Mouse (Mus musculus): Measurements from ENCODE around the gene Pnpla2.

Pnpla2 gene

GRCm38 (mm10) chr7:141481498-141482401, 26.8 kb downstream of the Pnpla2 start:
- peak; percentile 82 for DNase-seq (ENCODE audit: low read depth, low spot score)

GRCm38 (mm10) chr7:141482531-141483024, 27.6 kb downstream of the Pnpla2 start:
- no peak for DNase-seq (ENCODE audit: low read depth, low spot score)

GRCm38 (mm10) chr7:141483114-141483653, 28.2 kb downstream of the Pnpla2 start:
- no peak for DNase-seq (ENCODE audit: low read depth, low spot score)

DNA sequence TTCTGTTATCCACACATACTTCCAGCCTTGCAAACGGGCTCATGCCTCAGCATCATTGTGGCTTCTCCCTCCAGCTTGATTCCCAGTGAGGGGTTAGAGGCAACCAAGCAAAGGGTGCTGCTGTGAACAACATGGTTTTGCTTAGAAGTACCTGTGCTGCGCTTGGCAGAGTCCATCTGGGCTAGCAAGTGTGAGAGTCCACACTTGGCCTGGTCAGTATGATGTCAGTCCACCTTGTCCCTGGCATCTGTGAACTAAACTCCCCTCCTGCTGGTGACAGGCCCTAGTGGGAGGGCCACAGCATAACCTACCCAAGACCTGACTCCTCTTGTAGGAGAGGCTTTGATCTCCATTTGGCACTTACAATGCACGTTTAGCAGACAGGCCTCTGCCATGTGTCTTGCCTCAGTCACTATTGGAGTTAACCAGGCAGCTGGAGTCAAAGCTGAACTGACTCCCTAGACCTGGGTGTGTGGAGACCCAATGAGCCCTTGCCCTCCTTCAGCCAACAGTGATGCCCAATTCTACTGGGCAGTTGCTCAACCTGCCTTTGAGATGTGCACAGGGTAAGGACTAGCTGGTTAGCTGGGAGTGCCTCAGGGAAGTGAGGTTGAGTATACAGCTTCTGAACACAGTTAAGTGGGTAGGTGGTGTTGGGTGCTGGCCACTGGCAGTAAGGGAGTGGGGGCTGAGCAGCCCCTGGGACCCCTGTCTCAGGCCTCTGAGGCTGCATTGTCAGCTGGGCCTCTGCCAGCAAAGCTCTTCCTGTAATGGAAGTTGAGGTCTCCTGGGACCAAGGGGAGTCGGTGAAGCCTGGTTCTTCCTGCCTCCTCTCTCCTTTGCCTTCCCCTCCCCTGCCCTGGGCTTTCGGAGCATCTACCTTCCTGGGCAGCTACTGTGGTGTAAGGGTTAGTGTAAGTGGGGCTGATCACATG, 29.5 kb downstream of the Pnpla2 start:
- no peak for DNase-seq (ENCODE audit: low read depth, low spot score)

- no peak for DNase-seq (ENCODE audit: low read depth, low spot score)
Measured at GRCm38 (mm10) chr7:141485186-141485585, 30.2 kb downstream of the Pnpla2 start.

DNA sequence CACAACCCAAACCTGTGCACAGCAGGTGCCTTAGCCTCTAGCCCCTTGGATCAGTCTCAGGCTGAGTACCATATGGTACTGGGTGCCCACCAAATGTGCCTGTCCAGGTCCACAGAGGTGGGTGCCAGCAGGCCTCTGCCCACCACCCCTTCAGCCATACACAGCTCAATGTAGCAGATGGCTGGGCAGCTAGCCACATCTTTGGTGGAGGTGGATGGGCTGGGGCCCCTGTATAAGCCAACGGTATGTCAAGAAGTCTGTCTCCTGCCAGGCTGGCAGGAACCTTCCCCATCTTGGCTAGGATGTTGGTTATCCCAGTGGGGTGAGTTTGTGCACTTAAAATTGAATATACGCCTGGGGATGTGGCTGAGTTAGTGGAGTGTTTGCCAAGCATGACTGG, 30.6 kb downstream of the Pnpla2 start:
- DNase-seq (ENCODE audit: low read depth, low spot score), result no peak

DNA sequence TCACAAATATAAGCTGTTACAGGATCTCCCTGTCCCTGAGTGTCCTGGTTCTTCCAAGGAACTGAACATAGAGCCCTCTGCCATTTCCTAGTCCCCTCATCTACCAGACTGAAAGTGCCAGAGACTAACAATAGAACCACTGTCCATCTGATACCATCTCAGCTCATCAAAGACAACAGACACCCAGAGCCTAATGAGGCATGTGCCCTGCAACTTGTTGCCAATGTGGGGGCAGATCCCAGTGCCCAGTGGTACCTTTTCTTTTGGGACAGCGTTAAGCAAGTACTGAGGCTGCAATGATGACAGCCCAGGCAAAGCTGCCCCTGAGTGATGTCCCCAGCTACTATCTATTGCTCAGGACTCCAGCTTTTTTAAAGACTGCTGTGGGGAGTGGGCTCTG, 31.2 kb downstream of the Pnpla2 start:
- DNase-seq (ENCODE audit: low read depth, low spot score), result no peak

DNA sequence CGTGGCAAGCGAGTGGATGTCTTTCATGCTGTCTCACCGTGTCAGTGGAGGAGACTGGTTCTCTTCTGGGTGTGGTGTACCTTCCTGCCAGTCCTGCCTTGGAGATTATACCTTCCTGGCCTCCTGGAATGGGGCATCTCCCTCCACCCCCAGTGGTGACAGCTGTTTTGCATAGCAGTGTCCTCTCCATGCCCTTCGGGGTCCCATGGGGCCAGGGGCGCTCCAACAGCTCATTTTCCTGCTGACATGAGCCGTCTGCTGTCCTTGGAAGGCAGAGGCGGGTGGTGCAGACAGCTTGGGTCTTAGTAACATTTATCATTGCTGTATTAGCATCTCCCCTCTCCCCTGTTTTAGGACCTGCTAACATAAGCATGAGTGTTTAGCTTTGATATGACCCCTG, 32.1 kb downstream of the Pnpla2 start:
- DNase-seq (ENCODE audit: low read depth, low spot score), result no peak

GRCm38 (mm10) chr7:141491151-141491550, 36.2 kb downstream of the Pnpla2 start:
- DNase-seq (ENCODE audit: low read depth, low spot score), result peak; percentile 55

GRCm38 (mm10) chr7:141492738-141493137, 37.7 kb downstream of the Pnpla2 start:
- no peak for DNase-seq (ENCODE audit: low read depth, low spot score)

DNA sequence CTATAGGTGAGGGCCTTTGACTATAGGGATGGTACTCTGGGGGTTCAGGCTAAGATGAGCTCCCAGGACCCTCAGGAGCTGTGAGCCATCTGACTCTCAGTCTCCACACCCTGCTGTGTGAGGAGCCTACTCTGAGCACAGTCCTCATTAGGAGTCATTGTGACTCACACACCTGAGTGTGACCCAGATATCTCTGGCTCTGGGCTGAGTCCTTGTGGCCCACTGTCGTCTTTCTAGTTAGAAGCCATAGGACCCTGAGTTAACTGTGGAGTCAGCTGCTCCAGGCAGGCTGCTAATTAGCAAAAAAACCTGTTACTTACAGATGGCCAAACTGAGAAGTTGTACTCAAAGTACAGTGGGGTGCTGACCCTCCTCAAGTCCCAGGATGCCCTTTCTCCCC, 38.7 kb downstream of the Pnpla2 start:
- no peak for DNase-seq (ENCODE audit: low read depth, low spot score)

DNA sequence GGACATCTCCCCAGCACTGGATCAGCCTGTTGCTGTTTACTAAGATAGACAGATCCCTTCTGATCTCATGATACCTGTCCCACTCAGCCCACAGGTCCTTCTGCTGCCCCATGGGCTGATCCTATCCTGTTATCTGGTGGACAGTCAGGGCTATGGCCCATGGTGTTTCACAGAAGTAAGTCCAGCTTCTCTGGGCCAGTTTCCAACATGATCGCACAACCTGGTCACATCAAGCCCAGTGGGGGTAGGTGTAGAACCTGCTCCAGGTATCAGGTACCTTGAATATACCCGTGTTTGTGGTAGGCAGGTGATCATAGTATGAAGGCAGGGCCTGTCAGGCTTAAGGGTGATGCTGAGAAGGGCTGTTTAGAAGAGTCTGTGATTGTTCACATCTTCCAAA, 40.4 kb downstream of the Pnpla2 start:
- DNase-seq (ENCODE audit: low read depth, low spot score), result no peak

- no peak for DNase-seq (ENCODE audit: low read depth, low spot score)
Measured at GRCm38 (mm10) chr7:141495940-141496339, 40.9 kb downstream of the Pnpla2 start.

DNA sequence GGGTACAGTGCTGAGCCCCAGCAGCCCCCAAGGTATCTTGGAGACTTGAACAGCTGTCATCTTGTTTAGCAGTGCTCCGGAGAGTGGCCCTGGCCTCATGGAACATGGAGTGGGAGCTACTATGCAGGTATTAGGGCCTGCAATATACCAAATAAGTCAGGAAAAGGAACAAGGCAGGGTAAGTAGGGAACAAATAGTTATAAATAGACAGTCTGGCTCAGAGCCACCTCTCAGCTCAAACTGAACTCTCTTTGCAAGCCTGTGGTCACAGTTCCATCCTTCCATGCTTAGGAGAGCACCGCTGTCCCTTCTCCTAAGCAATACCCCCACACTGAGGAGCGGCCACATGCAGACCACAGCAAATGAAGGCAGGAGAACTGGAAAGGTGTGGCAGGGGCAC, 42.6 kb downstream of the Pnpla2 start:
- no peak for DNase-seq (ENCODE audit: low read depth, low spot score)

- no peak for DNase-seq (ENCODE audit: low read depth, low spot score)
Measured at GRCm38 (mm10) chr7:141501820-141502555, 47.0 kb downstream of the Pnpla2 start.

- no peak for DNase-seq (ENCODE audit: low read depth, low spot score)
Measured at GRCm38 (mm10) chr7:141502556-141502905, 47.5 kb downstream of the Pnpla2 start.

GRCm38 (mm10) chr7:141506278-141506677, 51.3 kb downstream of the Pnpla2 start:
- no peak for DNase-seq (ENCODE audit: low read depth, low spot score)

GRCm38 (mm10) chr7:141508160-141508559, 53.2 kb downstream of the Pnpla2 start:
- no peak for DNase-seq (ENCODE audit: low read depth, low spot score)

DNA sequence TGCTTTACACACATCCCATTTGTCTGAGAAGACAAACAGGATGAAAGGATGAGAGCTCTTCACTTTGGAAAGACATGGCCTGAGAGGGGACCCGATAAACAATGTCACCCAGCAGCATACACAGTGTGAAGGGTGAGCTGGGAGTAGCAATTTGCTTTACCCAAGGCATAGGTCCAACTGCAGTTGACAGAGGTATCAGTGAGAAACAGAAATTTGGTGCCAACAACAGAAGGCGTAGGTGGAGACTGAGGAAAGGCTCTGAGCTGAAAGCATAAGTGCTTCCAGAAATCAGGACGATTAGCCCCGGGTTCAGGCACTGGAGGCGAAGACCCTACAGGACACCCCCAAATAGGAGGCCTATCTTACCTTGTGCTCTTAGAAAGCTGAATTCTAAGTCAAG, 55.2 kb downstream of the Pnpla2 start:
- DNase-seq (ENCODE audit: low read depth, low spot score), result no peak
